Mouse (Mus musculus) liver, embryonic 12.5 days (tissue): ENCODE data around the gene Cacna1b. TPM values are rescaled to one million over a fixed set of nuclear protein-coding genes. Genes with fewer than 3 reads are reported as not detected.

ENCODE experiments used
- ATAC-seq: fragments of 200-750 bp; cut with Nextera tagmentation; 2 replicates; pipeline ENCODE4 v1.8.0; 2017; ENCODE audit warnings: moderate number of reproducible peaks, mild to moderate bottlenecking, moderate library complexity
- H3K27ac ChIP-seq: fragments of 300-500 bp; sonication (generic); 2 replicates; pipeline ENCODE4 v1.5.1; 2016; ENCODE audit warnings: mild to moderate bottlenecking
- H3K27me3 ChIP-seq: fragments of 300-500 bp; sonication (generic); replicated peaks from 2 replicates; pipeline ENCODE4 v1.6.1; 2016; ENCODE audit warnings: mild to moderate bottlenecking, moderate library complexity
- H3K36me3 ChIP-seq: fragments of 300-500 bp; sonication (generic); 2 replicates; pipeline ENCODE4 v1.6.1; 2016; ENCODE audit warnings: mild to moderate bottlenecking, moderate library complexity
- H3K4me1 ChIP-seq: fragments of 300-500 bp; sonication (generic); 2 replicates; pipeline ENCODE4 v1.6.1; 2016
- H3K4me2 ChIP-seq: fragments of 300-500 bp; sonication (generic); 2 replicates; pipeline ENCODE4 v1.6.1; 2016; ENCODE audit warnings: mild to moderate bottlenecking, moderate library complexity
- H3K4me3 ChIP-seq: fragments of 300-500 bp; sonication (generic); 2 replicates; pipeline ENCODE4 v1.5.1; 2016; ENCODE audit warnings: mild to moderate bottlenecking, moderate library complexity
- H3K9ac ChIP-seq: fragments of 300-500 bp; sonication (generic); 2 replicates; pipeline ENCODE4 v1.6.1; 2016; ENCODE audit warnings: mild to moderate bottlenecking, moderate library complexity
- H3K9me3 ChIP-seq: fragments of 300-500 bp; sonication (generic); replicated peaks from 2 replicates; pipeline ENCODE4 v1.6.1; 2016; ENCODE audit warnings: mild to moderate bottlenecking, moderate library complexity
- WGBS: fragments of 180-500 bp; shearing (Covaris S2); methylation state at CpG from one replicate; pipeline ENCODE4 v1.1.7; 2016; ENCODE audit not compliant: insufficient replicate concordance; 5-methylcytosine and 5-hydroxymethylcytosine counted together
- polyA plus RNA-seq: library from polyadenylated mRNA; unstranded; fragments of >200 nt; fragmentation: Nextera tagmentation; extraction: Ambion mirVana; gene quantifications from 2 replicates; pipeline ENCODE4 v1.2.1, GENCODE M21; 2016

The Cacna1b gene
- polyA plus RNA-seq, 1 experiment from 2014 or later, result 0.02 TPM

DNA sequence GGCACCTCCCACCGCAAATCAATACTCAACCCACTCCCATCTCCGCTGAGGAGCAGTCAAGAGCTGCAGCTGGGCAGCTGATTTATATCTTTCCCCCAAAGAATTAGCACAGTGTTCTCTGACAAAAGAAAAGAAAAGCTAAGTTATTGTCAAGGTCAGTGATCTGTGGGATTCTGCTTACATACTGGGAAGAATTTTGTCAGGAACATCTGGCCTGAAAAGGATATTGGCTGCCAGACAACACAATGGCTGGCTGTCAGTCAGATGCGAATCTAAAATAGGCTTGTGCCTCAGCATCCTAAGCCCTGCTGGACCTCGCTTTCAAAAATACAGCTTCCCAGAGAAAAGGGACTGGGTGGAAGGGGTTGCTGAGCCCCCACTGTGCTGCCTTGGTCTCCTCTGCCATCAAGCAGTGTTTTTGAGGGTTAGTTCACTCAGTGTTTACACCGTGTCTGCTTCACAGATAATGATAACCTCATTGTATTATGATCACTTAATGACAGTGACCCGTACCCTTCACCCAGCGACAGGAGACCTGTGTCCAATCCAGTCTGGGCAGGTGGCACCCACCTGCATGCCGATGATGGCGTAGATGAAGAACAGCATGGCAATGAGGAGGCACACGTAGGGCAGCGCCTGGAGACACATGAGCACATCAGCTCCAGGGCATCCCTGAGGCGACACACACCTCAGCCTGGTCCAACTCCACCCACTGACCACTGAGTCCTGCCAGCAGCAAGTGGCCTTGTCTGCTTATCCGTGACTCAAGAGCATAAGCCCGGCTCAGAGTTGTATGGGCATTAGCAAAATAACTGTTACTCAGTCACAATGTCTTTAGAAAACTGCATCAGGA, 124.6 kb downstream of the Cacna1b start:
- Histone ChIP-seq H3K4me2 (no peak overlapping the region), H3K9me3 (no peaks in the 10 kb centered on the region), H3K9ac (no peak overlapping the region), H3K27me3 (no peaks in the 10 kb centered on the region), H3K4me1 (no peaks in the 10 kb centered on the region), H3K4me3 (no peak overlapping the region), H3K36me3 (no peaks in the 10 kb centered on the region), H3K27ac (no peak overlapping the region)
- WGBS, result 73% methylated on average over 14 of the region's 14 CpGs
- ATAC-seq, result no peak

DNA sequence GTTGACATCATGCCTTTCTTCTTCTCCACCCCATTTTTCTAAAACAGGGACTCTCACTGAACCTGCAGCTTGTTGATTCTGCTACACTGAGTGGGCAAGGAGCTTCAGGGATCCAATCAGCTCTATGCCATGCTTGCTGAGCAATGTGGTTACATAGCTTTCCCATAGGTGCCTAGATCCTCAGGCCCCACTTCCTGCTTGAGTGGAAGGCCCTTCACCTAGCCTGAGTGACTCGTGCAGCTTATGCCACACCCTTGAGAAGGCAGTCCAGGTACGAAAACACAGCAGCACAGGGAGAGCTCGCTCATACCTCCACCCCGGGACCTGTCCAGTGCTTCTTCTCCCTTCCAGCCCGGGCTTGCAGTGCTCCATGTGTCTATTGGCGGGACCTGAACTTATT, 129.3 kb downstream of the Cacna1b start:
- 66% methylated on average over 6 of the region's 6 CpGs for WGBS
- H3K9me3 ChIP-seq, result no peaks in the 10 kb centered on the region
- no peaks in the 10 kb centered on the region for H3K36me3 ChIP-seq
- H3K4me3 ChIP-seq, result no peak overlapping the region
- ATAC-seq, result no peak
- H3K27ac ChIP-seq, result no peak overlapping the region
- no peaks in the 10 kb centered on the region; the same call in 1 of the 2 replicates for H3K27me3 ChIP-seq
- peaks cover 4% of the 10 kb centered on the region; the same call in 1 of the 2 replicates for H3K4me1 ChIP-seq
- H3K4me2 ChIP-seq, result no peak overlapping the region
- H3K9ac ChIP-seq, result no peak overlapping the region

DNA sequence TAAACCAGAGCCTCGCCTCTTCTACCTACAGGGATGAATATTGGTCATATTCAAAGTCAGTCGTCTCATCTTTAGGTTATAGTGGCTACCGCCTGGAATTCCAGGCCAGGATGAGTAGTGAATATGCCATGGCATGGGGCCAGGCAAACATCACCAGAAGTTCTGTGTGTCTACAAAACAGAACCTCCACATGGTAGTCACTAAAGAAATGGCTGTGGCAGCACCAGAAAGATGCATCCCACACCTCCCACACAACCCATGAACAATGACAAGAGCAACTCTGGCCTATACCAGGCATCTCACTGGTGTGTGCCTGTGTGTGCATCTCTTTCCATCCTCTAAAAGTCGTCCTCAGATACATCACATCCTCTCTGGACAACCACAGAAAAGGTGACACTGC, 145.8 kb downstream of the Cacna1b start:
- Histone ChIP-seq H3K9me3 (no peaks in the 10 kb centered on the region), H3K36me3 (no peaks in the 10 kb centered on the region), H3K27me3 (no peaks in the 10 kb centered on the region), H3K4me3 (no peak overlapping the region), H3K27ac (no peak overlapping the region), H3K4me2 (no peak overlapping the region), H3K4me1 (no peaks in the 10 kb centered on the region), H3K9ac (no peak overlapping the region)
- whole genome bisulfite sequencing, result 58% methylated on average over 4 of the region's 4 CpGs
- ATAC-seq, result no peak

DNA sequence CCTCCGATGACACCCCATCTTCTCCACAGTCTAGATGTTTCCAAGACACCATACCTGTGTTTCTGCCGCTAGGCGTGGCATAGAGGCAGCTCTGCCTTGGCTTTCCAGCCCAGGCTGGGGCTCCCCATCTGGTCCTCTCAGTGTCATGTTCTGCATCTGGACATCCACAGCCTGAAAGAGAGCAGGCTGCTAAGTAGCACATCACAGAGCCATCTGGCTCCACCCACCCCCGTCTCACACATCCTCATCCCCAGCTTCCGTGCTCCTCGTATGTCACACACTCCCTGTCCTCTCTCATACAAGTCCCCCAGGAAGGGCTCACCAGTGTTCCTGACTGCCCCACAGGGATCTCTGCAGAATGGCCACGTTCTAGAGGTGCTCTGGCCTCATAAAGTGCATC, 153.2 kb downstream of the Cacna1b start:
- Histone ChIP-seq H3K4me3 (no peak overlapping the region), H3K36me3 (no peaks in the 10 kb centered on the region), H3K27ac (no peak overlapping the region), H3K9ac (no peak overlapping the region), H3K4me2 (no peak overlapping the region), H3K9me3 (no peaks in the 10 kb centered on the region), H3K4me1 (no peaks in the 10 kb centered on the region), H3K27me3 (peaks cover 23% of the 10 kb centered on the region)
- no peak for ATAC-seq
- WGBS, result 51% methylated on average over 7 of the region's 7 CpGs

DNA sequence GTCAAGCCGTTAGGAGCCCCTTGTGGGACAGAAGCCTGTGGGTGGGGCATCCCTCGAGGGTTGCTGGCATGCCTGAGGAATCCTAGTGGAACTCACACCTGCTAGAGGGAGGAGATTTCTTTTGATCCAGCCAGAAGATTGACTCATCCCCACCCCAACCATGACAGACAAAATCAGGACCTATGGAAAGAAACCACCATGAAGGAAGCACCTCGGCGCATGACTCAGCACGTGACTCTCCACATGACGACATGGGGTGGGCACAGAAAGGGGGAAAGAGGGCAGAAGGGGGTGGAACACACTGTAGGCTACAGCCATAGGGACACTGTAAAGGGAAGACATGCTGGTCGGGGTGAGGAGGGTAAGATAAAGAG, 154.2 kb downstream of the Cacna1b start:
- H3K9me3 ChIP-seq, result no peaks in the 10 kb centered on the region
- no peak overlapping the region for H3K4me3 ChIP-seq
- no peak overlapping the region for H3K27ac ChIP-seq
- no peak overlapping the region for H3K9ac ChIP-seq
- H3K4me1 ChIP-seq, result no peaks in the 10 kb centered on the region
- H3K27me3 ChIP-seq, result peaks cover 23% of the 10 kb centered on the region
- no peak overlapping the region for H3K4me2 ChIP-seq
- ATAC-seq, result no peak
- no peaks in the 10 kb centered on the region for H3K36me3 ChIP-seq
- 19% methylated on average over 7 of the region's 7 CpGs for WGBS

DNA sequence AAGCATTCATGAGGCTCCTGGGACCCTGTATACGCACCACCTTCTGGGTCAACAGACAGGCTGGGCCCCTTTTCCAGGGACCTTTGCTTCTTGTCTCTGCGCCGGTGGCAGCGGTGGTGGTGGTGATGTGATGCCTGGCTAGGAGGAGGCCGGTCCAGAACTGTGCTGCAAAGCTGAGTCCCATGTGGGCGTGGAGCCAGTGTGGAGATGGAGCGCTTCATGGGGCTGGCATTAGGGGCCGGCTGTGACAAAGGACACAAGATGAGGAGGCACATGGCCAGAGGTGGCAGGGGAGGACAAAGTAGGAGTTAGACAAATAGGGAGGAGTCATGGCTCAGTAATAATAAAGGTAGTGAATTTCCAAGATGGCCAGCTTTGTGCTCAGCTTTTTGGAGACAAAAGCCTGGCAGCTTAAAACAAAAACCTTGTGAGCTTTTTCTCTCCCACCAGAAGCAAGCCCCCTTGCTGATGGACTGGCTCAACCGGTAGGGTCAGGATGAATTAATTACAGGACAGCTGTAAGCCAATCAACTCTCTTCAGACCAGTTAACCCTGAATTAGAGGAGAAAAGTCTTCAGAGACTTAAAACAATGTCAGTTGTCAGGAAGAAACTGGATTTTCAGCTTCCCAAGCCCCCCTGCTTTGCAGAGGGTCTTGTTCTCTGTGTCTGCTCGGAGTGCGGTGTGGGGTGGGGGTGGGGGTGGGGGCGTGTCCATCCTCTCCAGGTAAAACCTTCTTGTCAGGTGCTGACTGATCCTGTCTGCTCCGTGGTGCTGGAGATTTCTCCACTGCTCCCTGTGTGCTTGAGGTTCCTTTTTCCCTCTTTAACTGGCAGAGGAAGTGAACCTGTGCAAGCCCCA, 154.8 kb downstream of the Cacna1b start:
- Histone ChIP-seq H3K4me1 (no peaks in the 10 kb centered on the region), H3K4me3 (no peak overlapping the region), H3K27ac (no peak overlapping the region), H3K36me3 (no peaks in the 10 kb centered on the region), H3K27me3 (peaks cover 23% of the 10 kb centered on the region), H3K9me3 (no peaks in the 10 kb centered on the region), H3K4me2 (no peak overlapping the region), H3K9ac (no peak overlapping the region)
- WGBS, result 20% methylated on average over 13 of the region's 13 CpGs
- no peak for ATAC-seq

DNA sequence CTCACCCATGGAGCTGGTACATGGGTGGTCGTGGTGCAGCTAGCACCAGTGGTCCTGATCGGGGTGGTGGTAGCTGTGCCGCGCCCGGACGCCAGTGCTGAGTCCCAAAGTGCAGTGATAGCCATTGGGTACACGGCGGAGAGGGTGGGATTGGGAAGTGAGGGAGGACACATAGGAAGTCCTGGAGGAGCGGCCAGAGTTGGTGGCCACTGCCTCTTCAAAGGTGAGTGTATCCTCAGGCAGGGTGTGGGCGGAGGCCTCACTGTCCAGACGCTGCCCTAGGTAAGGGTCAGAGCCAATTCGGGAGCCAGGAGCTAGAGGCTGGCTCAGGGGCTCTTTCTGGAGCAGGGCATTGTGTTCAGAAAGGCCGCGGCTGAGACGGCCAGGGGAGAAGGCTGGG, 156.4 kb downstream of the Cacna1b start:
- Histone ChIP-seq H3K27ac (no peak overlapping the region), H3K9ac (no peak overlapping the region), H3K36me3 (no peaks in the 10 kb centered on the region), H3K4me3 (no peak overlapping the region), H3K4me1 (no peaks in the 10 kb centered on the region), H3K9me3 (no peaks in the 10 kb centered on the region), H3K27me3 (peaks cover 23% of the 10 kb centered on the region), H3K4me2 (no peak overlapping the region)
- WGBS, result 75% methylated on average over 15 of the region's 15 CpGs
- ATAC-seq, result no peak

DNA sequence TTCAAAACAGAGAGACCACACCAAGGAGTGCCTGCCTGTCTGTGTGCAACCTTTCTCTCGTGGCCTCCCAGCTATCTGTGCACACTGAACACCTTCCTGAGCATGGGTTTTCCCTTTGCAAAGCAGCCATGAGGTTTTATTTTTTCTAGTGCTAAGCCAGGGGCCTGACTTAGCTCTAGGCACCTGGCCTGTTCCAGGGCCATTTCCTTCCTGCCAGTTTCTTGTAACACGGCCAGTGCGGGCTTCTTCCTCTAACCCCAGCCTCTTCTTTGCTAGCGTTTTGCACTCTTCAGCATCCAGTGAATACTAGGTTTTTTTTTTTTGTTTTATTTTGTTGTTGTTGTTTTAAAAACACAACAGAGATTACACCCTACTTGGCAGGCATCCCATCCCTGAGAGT, 157.9 kb downstream of the Cacna1b start:
- 42% methylated on average over 4 of the region's 4 CpGs for WGBS

DNA sequence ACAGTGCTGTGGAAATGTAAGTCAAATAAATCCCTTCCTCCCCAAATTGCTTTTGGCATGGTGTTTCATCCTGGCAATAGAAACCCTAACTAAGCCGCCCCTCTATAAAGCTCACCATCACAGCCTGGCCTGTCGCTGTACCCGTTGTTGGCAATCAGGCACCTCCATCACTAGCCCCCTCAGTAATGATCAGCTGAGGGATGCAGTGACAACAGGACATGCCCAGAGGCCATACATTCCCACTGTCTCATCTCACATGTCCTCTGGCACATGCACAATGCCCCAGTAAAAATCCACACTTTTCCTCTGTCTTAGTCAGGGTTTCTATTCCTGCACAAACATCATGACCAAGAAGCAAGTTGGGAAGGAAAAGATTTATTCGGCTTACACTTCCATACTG, 173.5 kb downstream of the Cacna1b start:
- 72% methylated on average over 4 of the region's 4 CpGs for WGBS
- Histone ChIP-seq H3K27me3 (no peaks in the 10 kb centered on the region), H3K4me3 (no peak overlapping the region), H3K9ac (no peak overlapping the region), H3K9me3 (no peaks in the 10 kb centered on the region), H3K4me2 (no peak overlapping the region), H3K27ac (no peak overlapping the region), H3K4me1 (no peaks in the 10 kb centered on the region), H3K36me3 (no peaks in the 10 kb centered on the region)
- ATAC-seq, result no peak

More for the DNA sequence above, 157.9 kb downstream of the Cacna1b start:
- ATAC-seq, result no peak
- Histone ChIP-seq H3K4me2 (no peak overlapping the region), H3K4me1 (no peaks in the 10 kb centered on the region), H3K36me3 (no peaks in the 10 kb centered on the region), H3K27ac (no peak overlapping the region), H3K4me3 (no peak overlapping the region), H3K27me3 (peaks cover 23% of the 10 kb centered on the region), H3K9ac (no peak overlapping the region), H3K9me3 (no peaks in the 10 kb centered on the region)

DNA sequence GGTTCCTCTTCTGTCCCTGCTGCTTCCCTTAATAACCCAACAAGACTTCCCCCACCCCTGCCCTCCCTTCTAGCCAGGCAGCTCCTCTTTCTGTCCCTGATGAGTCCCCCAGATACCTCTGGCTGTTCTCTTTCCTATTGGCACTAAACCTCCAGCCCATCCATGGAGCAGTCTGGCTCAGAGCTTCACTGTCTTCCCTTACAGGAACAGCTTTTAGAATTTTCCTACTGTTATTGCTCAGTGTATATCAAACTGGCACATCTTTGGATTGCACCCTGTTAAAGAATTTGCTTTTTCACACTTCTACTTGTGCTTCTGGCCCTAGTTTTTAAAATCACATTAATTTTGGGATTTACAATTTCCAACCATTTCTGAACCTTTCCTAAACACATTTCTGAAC, 175.0 kb downstream of the Cacna1b start:
- Histone ChIP-seq H3K9ac (no peak overlapping the region), H3K9me3 (0 out of 2 replicates have a peak, but pooled peaks cover 2% of the 10 kb centered on the region), H3K27ac (no peak overlapping the region), H3K27me3 (no peaks in the 10 kb centered on the region), H3K4me3 (no peak overlapping the region), H3K4me1 (no peaks in the 10 kb centered on the region), H3K36me3 (no peaks in the 10 kb centered on the region), H3K4me2 (no peak overlapping the region)
- ATAC-seq, result no peak

DNA sequence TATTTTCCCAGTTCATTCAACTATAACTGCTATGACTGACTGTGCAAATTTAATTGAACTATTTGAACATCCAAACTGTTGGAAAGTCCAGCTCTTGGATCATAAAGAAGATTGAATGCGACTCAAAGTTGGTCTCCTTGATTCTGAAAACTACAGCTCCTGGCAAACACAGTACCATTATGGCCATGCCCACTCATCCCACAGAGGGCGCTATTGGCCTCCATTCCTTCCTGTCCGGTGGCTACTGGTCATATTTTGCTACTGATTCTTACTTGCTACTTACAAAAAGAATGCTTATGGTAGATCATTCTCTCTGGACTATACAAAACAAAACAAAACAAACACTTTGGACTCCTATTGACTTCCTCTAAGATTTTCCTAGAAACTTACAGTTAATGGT, 188.3 kb downstream of the Cacna1b start:
- no peak overlapping the region for H3K27ac ChIP-seq
- H3K9ac ChIP-seq, result no peak overlapping the region
- ATAC-seq, result no peak
- H3K4me3 ChIP-seq, result no peak overlapping the region
- H3K4me2 ChIP-seq, result no peak overlapping the region
- H3K4me1 ChIP-seq, result no peaks in the 10 kb centered on the region
- 18% methylated on average over 3 of the region's 3 CpGs for WGBS
- no peaks in the 10 kb centered on the region for H3K36me3 ChIP-seq
- peaks cover 7% of the 10 kb centered on the region; the same call in 1 of the 2 replicates for H3K27me3 ChIP-seq
- H3K9me3 ChIP-seq, result no peaks in the 10 kb centered on the region

DNA sequence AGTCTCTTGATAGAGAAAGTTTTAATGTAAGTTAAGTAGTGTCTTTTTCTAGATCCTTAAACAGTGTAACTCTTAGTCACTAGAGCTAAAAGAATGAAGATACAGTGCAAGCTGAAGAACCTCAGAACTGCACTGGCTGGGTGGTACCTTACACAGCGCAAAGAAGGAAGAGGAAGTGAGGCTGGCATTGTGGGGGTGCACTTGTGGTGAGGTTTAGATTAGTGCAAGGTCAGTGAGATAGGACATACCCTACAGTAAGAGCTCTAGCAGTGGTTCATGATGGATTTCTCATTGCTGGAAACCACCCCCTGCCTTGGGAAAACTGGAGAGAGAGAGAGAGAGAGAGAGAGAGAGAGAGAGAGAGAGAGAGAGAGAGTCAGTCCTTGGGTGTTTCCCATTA, 192.0 kb downstream of the Cacna1b start:
- no peak overlapping the region for H3K9ac ChIP-seq
- no peaks in the 10 kb centered on the region for H3K9me3 ChIP-seq
- no peak overlapping the region for H3K4me3 ChIP-seq
- H3K4me2 ChIP-seq, result no peak overlapping the region
- no peaks in the 10 kb centered on the region for H3K36me3 ChIP-seq
- H3K27me3 ChIP-seq, result peaks cover 3% of the 10 kb centered on the region; the same call in 1 of the 2 replicates
- H3K4me1 ChIP-seq, result no peaks in the 10 kb centered on the region
- no peak overlapping the region for H3K27ac ChIP-seq
- WGBS, result 8% methylated on average over 1 of the region's 1 CpGs
- ATAC-seq, result no peak
